Mouse (Mus musculus) layer of hippocampus, adult 9-10 months (tissue): ENCODE measurements around the gene Clec1a.
"Not testable (repeated sequence)": the region's sequence is repeated elsewhere in the genome, so short reads cannot be mapped to it uniquely, and the experiment has no call there.

ENCODE experiments used
- DNase-seq: peaks from one replicate; pipeline ENCODE4 v3.0.0; 2022; ENCODE audit warnings: low spot score

The Clec1a gene

GRCm38 (mm10) chr6:129451411-129452039 lies at the start of gene Clec1a:
Gene Clec1a, minus strand, starts transcription at chr6:129452000.
- no peak for DNase-seq

DNA sequence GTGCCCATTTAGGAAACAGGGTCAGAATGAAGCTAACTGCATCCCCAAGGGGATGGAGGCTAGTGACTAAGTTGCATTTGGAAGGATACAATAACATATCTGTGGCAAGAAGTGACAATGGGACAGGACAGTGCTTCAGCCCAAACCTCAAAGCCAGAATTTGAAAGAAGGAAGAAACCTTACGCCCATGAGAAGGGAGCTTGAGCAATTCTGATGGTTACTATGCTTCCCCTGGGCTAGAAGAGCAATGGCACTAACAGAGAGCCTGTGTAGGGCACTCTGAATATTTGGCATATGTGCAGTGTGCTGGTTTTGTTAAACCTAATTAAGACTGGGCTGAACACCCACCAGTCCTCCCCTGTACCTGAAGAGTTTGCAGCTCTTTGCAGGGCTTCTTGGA lies 47.7 kb upstream of the Clec1a start:
- not testable (repeated sequence) for DNase-seq

DNA sequence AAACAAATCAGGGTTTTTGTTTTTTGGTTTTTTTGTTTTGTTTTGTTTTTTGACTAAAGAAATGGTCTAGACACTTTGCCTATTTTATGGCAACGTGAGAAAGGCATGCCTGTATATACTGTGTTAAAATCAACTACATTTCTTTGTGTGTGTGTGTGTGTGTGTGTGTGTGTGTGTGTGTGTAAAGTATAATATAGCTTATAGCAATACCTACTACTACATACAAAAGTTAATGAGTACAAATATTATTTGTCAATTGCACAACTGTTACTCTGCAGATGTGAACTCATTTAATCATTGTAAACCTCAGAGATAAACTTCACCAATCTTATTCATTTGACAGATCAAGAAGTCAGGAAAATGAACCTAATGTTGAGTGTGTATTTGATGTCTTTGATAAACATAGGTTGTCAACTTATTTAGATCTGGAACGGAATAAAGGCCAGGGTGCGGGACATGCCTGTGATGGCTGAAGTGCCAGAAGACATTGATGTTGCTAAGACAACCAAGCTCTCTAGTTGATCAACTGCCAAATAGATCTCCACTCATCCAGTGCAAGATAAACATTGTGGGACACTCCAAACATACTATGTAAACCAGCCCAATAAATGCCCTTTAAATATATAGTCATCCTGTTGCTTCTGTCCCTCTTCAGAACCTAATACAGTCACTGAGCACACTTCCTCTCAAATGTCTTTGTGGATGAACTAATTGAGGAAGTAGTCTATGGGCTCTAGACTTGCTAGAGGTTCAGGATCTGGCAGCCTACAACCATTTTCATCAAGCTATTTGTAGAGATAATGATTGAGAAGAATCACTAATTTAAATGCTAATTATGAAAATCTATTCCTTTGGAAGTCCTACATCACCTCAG lies 45.8 kb upstream of the Clec1a start:
- DNase-seq = no peak

DNA sequence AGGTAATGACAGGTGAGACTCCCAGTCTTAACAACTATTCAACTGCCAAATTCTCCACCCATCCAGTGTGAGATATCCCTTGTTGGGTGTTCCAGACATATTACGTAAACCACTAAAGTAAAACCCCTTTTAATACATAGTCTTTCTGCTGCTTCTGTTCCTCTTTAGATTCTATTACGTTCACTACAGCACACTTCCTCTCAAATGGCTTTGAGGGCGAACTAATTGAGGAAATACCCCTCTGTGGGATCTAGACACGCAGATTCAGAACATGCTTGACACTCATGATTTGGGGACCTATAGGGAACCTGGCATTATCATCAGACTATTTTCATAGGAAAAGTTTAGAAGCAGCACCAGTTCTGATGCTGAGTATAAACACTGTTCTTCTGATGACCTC lies 43.1 kb upstream of the Clec1a start:
- DNase-seq = no peak

- peak; percentile 42 for DNase-seq
Observed at GRCm38 (mm10) chr6:129480089-129480958, 28.5 kb upstream of the Clec1a start.

DNA sequence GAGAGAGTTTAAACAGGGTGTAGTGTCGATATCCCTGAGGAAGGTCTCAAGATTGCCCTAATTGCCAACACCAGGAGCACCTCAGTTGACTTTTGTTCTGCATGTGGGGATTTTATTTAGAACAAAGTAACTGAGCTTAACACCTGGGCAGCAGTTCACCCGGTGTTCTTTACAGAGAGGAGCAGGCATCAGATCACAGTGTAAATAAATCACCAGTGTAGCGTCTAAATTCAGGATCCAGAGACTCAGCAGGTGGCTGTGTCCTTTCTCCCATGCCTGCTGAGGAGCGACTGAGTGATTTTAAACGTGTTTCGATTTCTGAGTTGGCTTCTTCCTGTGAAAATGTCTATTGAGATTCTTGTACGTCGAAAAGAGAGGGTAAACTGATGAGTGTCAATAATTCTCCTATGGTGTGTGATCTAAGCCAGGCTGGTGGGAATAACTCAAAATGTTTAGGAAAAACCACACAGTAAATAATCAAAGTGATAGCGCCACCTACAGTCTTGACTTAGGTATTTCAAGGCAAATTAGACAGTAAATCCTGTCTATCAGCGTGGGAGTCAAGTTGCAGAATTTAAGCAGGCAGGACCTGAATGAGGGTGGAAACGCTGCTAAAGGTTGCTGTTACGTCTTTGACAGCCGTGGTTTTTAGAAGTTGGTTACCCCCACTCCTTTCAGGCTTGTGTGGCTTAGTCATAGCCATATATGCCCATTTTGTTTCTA lies 24.8 kb upstream of the Clec1a start:
- peak; percentile 35 for DNase-seq

GRCm38 (mm10) chr6:129472627-129473026 lies 20.8 kb upstream of the Clec1a start:
- DNase-seq = no peak

- no peak for DNase-seq
Observed at GRCm38 (mm10) chr6:129471386-129471785, 19.6 kb upstream of the Clec1a start.

DNA sequence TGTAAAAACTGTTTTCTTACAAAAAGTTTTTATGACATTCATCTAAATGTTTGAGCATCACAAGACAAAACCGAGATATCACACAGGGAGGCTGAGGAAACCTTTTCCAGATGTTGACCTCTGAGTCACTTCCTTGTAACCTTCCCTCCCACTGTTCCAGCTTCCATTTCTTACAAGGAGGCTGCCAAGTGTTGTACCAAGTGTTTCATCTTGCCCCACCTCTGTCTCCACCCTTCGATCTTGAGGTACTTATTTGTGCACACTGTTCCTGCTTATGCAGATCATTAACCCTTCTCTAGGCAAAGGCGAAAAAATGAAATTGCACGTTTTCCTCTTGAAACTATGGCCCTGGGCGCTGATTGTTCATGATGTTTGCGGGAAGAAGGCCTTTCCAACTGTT lies 2.1 kb downstream of the Clec1a start:
- no peak for DNase-seq

DNA sequence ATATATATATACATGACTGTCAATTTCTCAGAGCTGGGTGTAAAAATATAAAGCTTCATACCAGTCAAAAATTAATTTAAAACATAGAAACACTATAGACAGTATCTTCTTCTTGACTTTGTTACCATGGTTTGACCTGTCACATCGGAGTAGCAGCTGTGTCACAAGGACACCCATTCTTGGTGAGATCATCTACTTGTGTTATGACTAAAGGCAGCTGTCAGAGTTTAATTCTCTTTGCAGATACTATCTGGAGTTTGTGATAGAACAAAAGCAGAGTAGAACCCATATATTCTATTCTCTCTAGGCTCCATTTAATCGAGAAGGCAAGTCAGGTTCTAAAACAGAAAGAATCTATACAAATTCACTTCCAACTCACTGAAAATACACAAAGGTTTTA lies 13.8 kb downstream of the Clec1a start:
- no peak for DNase-seq

DNA sequence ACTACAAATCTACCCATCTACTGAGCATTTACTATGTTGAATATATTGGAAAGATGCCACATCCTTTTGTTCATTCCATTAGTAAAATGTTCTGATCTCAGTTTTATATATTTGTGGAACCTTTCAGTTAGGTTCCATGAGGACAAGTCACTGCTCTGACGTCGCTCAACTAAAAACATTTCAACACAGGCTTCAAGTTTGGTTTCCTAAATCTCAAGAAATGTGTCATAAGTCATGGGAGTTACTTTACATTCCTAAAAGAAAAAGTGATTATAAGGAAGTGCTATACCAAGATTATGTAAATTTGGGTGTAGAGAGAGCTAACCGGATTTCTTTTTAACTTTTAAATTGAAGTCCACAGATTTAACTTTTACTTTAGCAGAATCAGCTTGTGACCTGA lies 15.8 kb downstream of the Clec1a start:
- DNase-seq = no peak

- DNase-seq = no peak
Observed at GRCm38 (mm10) chr6:129434239-129434638, 17.6 kb downstream of the Clec1a start.

- no peak for DNase-seq
Observed at GRCm38 (mm10) chr6:129427281-129427680, 24.5 kb downstream of the Clec1a start.

DNA sequence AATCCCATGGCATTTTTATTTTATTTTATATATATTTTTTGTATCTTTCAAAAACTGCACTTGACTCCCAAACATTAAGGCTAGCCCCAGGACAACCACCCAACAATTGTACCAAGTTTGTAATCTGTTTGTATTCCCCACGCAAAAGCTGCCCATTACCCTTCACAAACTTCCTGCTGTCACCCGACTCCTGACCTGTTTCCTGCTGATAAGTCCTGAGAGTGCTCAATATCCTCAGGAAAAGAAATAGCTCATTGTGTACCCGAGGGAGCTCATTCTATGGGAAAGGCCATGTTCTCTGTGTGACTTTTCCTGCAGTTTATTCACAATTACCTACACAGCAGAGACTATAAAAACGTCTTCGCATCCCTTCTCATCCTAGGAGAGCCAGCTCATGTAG lies 26.0 kb downstream of the Clec1a start:
- DNase-seq = no peak

DNA sequence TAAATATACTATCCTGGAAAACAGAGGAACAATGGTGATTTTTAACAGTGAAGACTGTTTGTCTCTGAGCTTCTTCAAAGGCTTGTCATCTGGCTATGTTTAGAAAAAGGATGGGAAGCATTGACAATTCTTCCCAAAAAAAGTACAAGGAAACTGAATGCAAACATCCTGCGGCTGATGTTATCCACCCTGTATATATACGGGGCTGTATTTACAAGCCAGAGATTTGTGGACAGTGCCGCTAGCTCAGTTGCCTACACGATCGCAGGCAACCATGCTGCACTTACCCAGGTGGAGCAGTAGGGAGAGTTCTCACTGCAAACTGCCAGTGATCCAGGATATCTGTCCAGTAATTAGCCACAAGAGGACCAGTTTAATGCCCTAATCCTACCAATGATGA lies 26.6 kb downstream of the Clec1a start:
- DNase-seq = no peak

DNA sequence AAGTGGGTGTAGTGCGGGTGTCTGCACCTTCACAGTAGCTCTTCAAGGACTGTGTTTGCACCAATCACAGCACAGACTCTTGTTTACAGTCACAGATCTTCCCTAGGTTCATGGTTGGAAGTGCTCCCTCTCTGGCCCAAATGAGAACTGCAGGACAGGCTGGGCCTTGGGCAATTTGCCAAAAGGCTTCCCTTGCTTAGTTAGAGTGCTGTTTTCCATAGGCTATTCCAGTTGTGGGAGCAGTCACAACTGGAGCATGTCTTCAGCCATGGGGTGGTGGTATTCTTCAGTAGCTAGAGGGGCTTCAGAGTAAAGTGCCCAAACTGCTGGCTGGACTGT lies 28.1 kb downstream of the Clec1a start:
- DNase-seq = peak; percentile 87

GRCm38 (mm10) chr6:129423040-129423733 lies 28.6 kb downstream of the Clec1a start:
- DNase-seq = no peak

DNA sequence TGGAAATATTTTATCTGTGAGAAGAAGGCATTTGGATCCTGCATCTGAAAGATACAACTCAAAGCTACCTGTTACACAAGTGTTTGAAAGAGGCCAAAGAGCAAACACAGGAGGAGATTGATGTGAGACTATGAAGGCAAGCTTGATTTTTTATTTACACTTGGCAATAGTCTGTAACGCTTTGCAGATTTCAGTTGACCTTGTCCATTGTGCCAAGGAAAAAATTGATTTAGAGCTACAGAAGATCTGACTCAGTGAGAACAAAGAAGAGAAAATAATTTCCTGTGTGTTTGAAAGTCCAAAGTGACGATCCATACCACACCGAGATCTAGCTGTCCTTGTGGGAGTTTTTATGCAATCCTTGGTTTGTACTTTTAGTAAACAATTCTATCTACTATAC lies 29.5 kb downstream of the Clec1a start:
- no peak for DNase-seq

DNA sequence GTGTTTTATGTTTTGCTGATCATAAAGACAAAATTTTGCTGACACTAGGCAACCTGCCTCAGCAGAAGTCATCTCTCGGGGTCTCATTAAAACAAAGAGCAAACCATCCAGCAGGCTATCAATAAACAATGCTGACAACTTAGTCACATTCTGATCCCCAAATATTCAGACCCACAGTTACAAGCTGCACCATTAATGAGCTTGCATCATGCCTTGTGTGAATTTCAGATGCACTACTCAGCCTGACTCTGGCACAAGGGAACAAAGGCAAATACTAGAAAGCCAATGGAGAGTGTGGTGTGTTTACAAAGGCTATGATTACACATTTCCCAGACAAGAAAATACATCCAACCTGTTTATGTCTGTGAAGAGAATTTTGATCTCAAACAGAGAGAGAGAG lies 37.6 kb downstream of the Clec1a start:
- no peak for DNase-seq

- no peak for DNase-seq
Observed at GRCm38 (mm10) chr6:129408562-129408961, 43.2 kb downstream of the Clec1a start, which contains the start of gene Clec9a. Gene Clec9a, plus strand, starts transcription at chr6:129408862.

GRCm38 (mm10) chr6:129407324-129407723 lies 44.5 kb downstream of the Clec1a start:
- DNase-seq = no peak
